Mouse (Mus musculus) hindbrain, embryonic 15.5 days (tissue): ENCODE data around the gene Itgad. TPM values are rescaled to one million over a fixed set of nuclear protein-coding genes. Genes with fewer than 3 reads are reported as not detected.
"Not testable (repeated sequence)": the region's sequence is repeated elsewhere in the genome, so short reads cannot be mapped to it uniquely, and the experiment has no call there.

Experiments
- ATAC-seq: fragments of 200-750 bp; cut with Nextera tagmentation; 2 replicates; pipeline ENCODE4 v1.8.0; 2017; ENCODE audit warnings: low read depth, moderate number of reproducible peaks, moderate TSS enrichment; ENCODE audit not compliant: low FRiP score
- H3K27ac ChIP-seq: fragments of 300-500 bp; sonication (generic); replicated peaks from 2 replicates; pipeline ENCODE4 v1.5.1; 2015; ENCODE audit warnings: mild to moderate bottlenecking, inconsistent platforms
- H3K27me3 ChIP-seq: fragments of 300-500 bp; sonication (generic); 2 replicates; pipeline ENCODE4 v1.6.1; 2015; ENCODE audit warnings: control low read depth, inconsistent platforms
- H3K36me3 ChIP-seq: fragments of 300-500 bp; sonication (generic); 2 replicates; pipeline ENCODE4 v1.6.1; 2015; ENCODE audit warnings: control low read depth, inconsistent platforms
- H3K4me1 ChIP-seq: fragments of 300-500 bp; sonication (generic); replicated peaks from 2 replicates; pipeline ENCODE4 v1.6.1; 2015; ENCODE audit warnings: control low read depth, inconsistent platforms
- H3K4me2 ChIP-seq: fragments of 300-500 bp; sonication (generic); 2 replicates; pipeline ENCODE4 v1.6.1; 2015; ENCODE audit warnings: moderate library complexity, mild to moderate bottlenecking, inconsistent platforms
- H3K4me3 ChIP-seq: fragments of 300-500 bp; sonication (generic); 2 replicates; pipeline ENCODE4 v1.5.1; 2015; ENCODE audit warnings: mild to moderate bottlenecking, inconsistent platforms
- H3K9ac ChIP-seq: fragments of 300-500 bp; sonication (generic); 2 replicates; pipeline ENCODE4 v1.6.1; 2015; ENCODE audit warnings: inconsistent platforms
- H3K9me3 ChIP-seq: fragments of 300-500 bp; sonication (generic); 2 replicates; pipeline ENCODE4 v1.6.1; 2016; ENCODE audit warnings: control low read depth, inconsistent platforms
- WGBS: fragments of 180-500 bp; shearing (Covaris S2); methylation state at CpG from one replicate; pipeline ENCODE4 v1.1.7; 2015; 5-methylcytosine and 5-hydroxymethylcytosine counted together
- polyA plus RNA-seq: library from polyadenylated mRNA; unstranded; fragments of >200 nt; fragmentation: Nextera tagmentation; extraction: Ambion mirVana; gene quantifications from 2 replicates; pipeline ENCODE4 v1.2.1, GENCODE M21; 2015

Gene Itgad
- polyA plus RNA-seq, 1 experiment from 2014 or later = not detected

- Histone ChIP-seq H3K27ac (no peak overlapping the region), H3K4me3 (no peak overlapping the region), H3K36me3 (no peaks in the 10 kb centered on the region), H3K4me2 (no peak overlapping the region), H3K9me3 (no peaks in the 10 kb centered on the region), H3K27me3 (no peaks in the 10 kb centered on the region), H3K9ac (no peak overlapping the region), H3K4me1 (no peaks in the 10 kb centered on the region)
- 90% methylated on average over 2 of the region's 2 CpGs for WGBS
- ATAC-seq = no peak
These were observed 20.6 kb upstream of the Itgad start for GRCm38 (mm10) chr7:128133596-128133995.

DNA sequence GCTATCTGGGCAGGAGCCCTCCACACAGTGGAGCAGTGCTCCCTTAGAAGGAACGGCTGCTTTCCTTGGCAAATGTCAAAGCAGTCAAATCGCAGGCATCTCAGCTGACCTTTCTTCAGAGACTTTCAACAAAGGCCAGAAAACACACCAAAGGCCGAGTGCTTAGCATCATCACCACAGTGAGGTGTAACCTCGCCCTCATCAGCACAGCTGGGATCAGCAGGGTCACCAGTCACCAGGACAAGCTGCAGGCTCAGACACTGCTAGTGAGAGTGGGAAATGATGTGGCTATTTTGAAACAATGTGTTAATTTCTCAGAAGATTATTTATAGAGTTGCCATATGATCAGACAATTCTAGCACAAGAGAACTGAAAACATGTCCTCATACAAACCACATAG, 17.2 kb upstream of the Itgad start:
- no peak for ATAC-seq
- H3K4me3 ChIP-seq = no peak overlapping the region
- no peak overlapping the region for H3K27ac ChIP-seq
- H3K9me3 ChIP-seq = no peaks in the 10 kb centered on the region
- no peak overlapping the region for H3K4me2 ChIP-seq
- H3K9ac ChIP-seq = no peak overlapping the region
- WGBS = 43% methylated on average over 4 of the region's 4 CpGs
- no peaks in the 10 kb centered on the region for H3K4me1 ChIP-seq
- H3K27me3 ChIP-seq = no peaks in the 10 kb centered on the region
- H3K36me3 ChIP-seq = no peaks in the 10 kb centered on the region

DNA sequence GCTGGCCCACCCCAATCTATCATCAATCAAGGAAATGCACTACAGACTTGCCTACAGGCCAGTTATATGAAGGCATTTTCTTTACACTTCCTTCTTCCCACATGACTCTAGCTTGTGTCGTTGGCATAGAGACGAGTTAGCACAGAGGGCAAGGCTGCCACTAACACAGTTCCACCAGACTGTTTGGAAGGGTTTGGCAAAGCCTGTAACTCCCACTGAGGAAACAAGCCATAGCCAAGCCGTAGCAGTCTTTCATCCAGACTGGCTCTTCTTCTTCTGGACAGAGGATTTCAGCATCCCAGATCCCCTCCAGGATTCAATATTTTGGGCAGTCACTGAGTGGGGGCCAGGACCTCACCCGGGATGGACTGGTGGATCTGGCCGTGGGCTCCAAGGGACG, 14.6 kb upstream of the Itgad start:
- no peaks in the 10 kb centered on the region for H3K9me3 ChIP-seq
- H3K4me3 ChIP-seq = no peak overlapping the region
- H3K27me3 ChIP-seq = no peaks in the 10 kb centered on the region
- no peaks in the 10 kb centered on the region for H3K4me1 ChIP-seq
- no peak overlapping the region for H3K27ac ChIP-seq
- no peak overlapping the region for H3K4me2 ChIP-seq
- H3K9ac ChIP-seq = no peak overlapping the region
- no peak for ATAC-seq
- no peaks in the 10 kb centered on the region for H3K36me3 ChIP-seq
- 93% methylated on average over 6 of the region's 6 CpGs for WGBS

GRCm38 (mm10) chr7:128150970-128151369, 3.2 kb upstream of the Itgad start:
- H3K9me3 ChIP-seq = no peaks in the 10 kb centered on the region
- no peaks in the 10 kb centered on the region for H3K27me3 ChIP-seq
- H3K27ac ChIP-seq = no peak overlapping the region
- H3K4me2 ChIP-seq = no peak overlapping the region
- H3K36me3 ChIP-seq = no peaks in the 10 kb centered on the region
- 88% methylated on average over 8 of the region's 8 CpGs for WGBS
- no peak overlapping the region for H3K9ac ChIP-seq
- ATAC-seq = no peak
- no peaks in the 10 kb centered on the region for H3K4me1 ChIP-seq
- H3K4me3 ChIP-seq = no peak overlapping the region

GRCm38 (mm10) chr7:128154924-128155323, 748 bp downstream of the Itgad start:
- Histone ChIP-seq H3K4me2 (no peak overlapping the region), H3K36me3 (no peaks in the 10 kb centered on the region), H3K4me1 (no peaks in the 10 kb centered on the region), H3K9me3 (no peaks in the 10 kb centered on the region), H3K27me3 (no peaks in the 10 kb centered on the region), H3K27ac (no peak overlapping the region), H3K9ac (no peak overlapping the region), H3K4me3 (no peak overlapping the region)
- ATAC-seq = no peak
- 72% methylated on average over 10 of the region's 10 CpGs for WGBS

GRCm38 (mm10) chr7:128158688-128159354, 4.6 kb downstream of the Itgad start:
- not testable (repeated sequence) for H3K36me3 ChIP-seq, ATAC-seq, H3K27me3 ChIP-seq, H3K9me3 ChIP-seq, H3K4me1 ChIP-seq, H3K4me2 ChIP-seq, H3K27ac ChIP-seq, H3K4me3 ChIP-seq, H3K9ac ChIP-seq
- 86% methylated on average over 8 of the region's 8 CpGs for WGBS

DNA sequence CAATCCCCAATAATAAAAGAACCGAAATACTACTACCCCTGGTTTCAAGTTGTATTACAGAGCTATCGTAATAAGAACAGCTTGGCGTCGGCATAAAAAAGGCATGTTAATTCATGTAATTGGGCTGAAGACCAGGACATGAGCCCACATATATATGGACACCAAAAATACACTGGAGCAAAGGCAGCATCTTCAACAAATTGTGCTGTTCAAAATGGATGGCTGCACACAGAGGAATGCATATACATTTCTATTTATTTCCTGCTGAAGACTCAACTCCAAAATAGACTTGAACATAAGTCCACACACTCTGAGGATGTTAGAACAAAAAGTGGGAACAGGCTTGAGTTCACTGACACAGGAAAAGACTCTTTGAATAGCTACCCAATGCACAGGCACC, 9.8 kb downstream of the Itgad start:
- ATAC-seq = no peak
- Histone ChIP-seq H3K4me1 (no peaks in the 10 kb centered on the region), H3K36me3 (no peaks in the 10 kb centered on the region), H3K27me3 (no peaks in the 10 kb centered on the region), H3K4me2 (no peak overlapping the region), H3K9me3 (no peaks in the 10 kb centered on the region), H3K4me3 (no peak overlapping the region), H3K27ac (no peak overlapping the region), H3K9ac (no peak overlapping the region)
- WGBS = 95% methylated on average over 4 of the region's 4 CpGs

- ATAC-seq = no peak
- 92% methylated on average over 7 of the region's 7 CpGs for WGBS
These were observed 12.2 kb downstream of the Itgad start for GRCm38 (mm10) chr7:128166391-128166790.

GRCm38 (mm10) chr7:128169996-128170395, 15.8 kb downstream of the Itgad start:
- 73% methylated on average over 3 of the region's 3 CpGs for WGBS
- H3K4me1 ChIP-seq = no peaks in the 10 kb centered on the region
- H3K27ac ChIP-seq = no peak overlapping the region
- no peak overlapping the region for H3K4me2 ChIP-seq
- no peak for ATAC-seq
- no peaks in the 10 kb centered on the region for H3K27me3 ChIP-seq
- no peaks in the 10 kb centered on the region for H3K9me3 ChIP-seq
- no peak overlapping the region for H3K4me3 ChIP-seq
- H3K36me3 ChIP-seq = no peaks in the 10 kb centered on the region
- H3K9ac ChIP-seq = no peak overlapping the region

More at GRCm38 (mm10) chr7:128166391-128166790, 12.2 kb downstream of the Itgad start:
- Histone ChIP-seq H3K27me3 (no peaks in the 10 kb centered on the region), H3K4me2 (no peak overlapping the region), H3K27ac (no peak overlapping the region), H3K9me3 (no peaks in the 10 kb centered on the region), H3K4me1 (no peaks in the 10 kb centered on the region), H3K36me3 (no peaks in the 10 kb centered on the region), H3K9ac (no peak overlapping the region), H3K4me3 (no peak overlapping the region)

GRCm38 (mm10) chr7:128178385-128178784, 24.2 kb downstream of the Itgad start:
- 69% methylated on average over 2 of the region's 2 CpGs for whole genome bisulfite sequencing
- Histone ChIP-seq H3K36me3 (no peaks in the 10 kb centered on the region), H3K27me3 (no peaks in the 10 kb centered on the region), H3K27ac (no peak overlapping the region), H3K4me2 (no peak overlapping the region), H3K9me3 (no peaks in the 10 kb centered on the region), H3K4me3 (no peak overlapping the region), H3K9ac (no peak overlapping the region), H3K4me1 (no peaks in the 10 kb centered on the region)
- no peak for ATAC-seq

DNA sequence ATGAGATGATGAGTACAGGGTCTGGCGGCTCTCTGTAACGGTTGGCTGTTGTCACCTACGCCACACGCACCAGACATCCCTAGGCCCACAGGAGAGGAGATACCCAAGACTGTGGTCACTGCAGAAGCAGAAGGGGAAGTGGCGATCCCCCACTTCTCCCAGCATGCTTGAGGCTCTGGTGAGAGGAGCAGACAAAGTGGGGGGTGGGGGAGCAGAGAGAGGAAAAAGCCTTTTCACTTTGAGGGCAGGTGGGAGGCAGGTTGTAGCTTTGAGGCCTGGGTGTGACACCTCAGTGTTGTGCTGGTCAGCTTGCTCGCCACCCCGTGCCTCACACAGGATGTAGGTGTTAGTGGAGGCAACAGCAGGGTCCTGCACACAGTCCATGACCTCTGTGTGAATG, 25.9 kb downstream of the Itgad start:
- Histone ChIP-seq H3K9ac (no peak overlapping the region), H3K9me3 (no peaks in the 10 kb centered on the region), H3K4me2 (no peak overlapping the region), H3K36me3 (no peaks in the 10 kb centered on the region), H3K4me1 (no peaks in the 10 kb centered on the region), H3K27me3 (no peaks in the 10 kb centered on the region), H3K4me3 (no peak overlapping the region), H3K27ac (no peak overlapping the region)
- whole genome bisulfite sequencing = 81% methylated on average over 7 of the region's 7 CpGs
- no peak for ATAC-seq

GRCm38 (mm10) chr7:128180546-128180945, 26.4 kb downstream of the Itgad start:
- no peak overlapping the region for H3K4me2 ChIP-seq
- no peaks in the 10 kb centered on the region for H3K36me3 ChIP-seq
- H3K4me1 ChIP-seq = no peaks in the 10 kb centered on the region
- 77% methylated on average over 6 of the region's 6 CpGs for WGBS
- H3K4me3 ChIP-seq = no peak overlapping the region
- H3K9me3 ChIP-seq = no peaks in the 10 kb centered on the region
- no peak for ATAC-seq
- H3K27me3 ChIP-seq = no peaks in the 10 kb centered on the region
- H3K27ac ChIP-seq = no peak overlapping the region
- H3K9ac ChIP-seq = no peak overlapping the region

- Histone ChIP-seq H3K27ac (no peak overlapping the region), H3K9me3 (no peaks in the 10 kb centered on the region), H3K4me3 (no peak overlapping the region), H3K4me1 (no peaks in the 10 kb centered on the region), H3K4me2 (no peak overlapping the region), H3K36me3 (no peaks in the 10 kb centered on the region), H3K9ac (no peak overlapping the region), H3K27me3 (no peaks in the 10 kb centered on the region)
- WGBS = 96% methylated on average over 10 of the region's 10 CpGs
- no peak for ATAC-seq
These were observed 27.5 kb downstream of the Itgad start for GRCm38 (mm10) chr7:128181691-128182090.
